Comparison of ENCODE assay signal across 8 mouse cellular contexts in genomic region chr2:158258781-158259180, GRCm38 (mm10). TPM values are rescaled to one million over a fixed set of nuclear protein-coding genes. Genes with fewer than 3 reads are reported as not detected.
A peak's percentile ranks its signal among the peaks of the same experiment; 100 is the strongest.
DNase-seq lines count a peak whose midpoint lies in the region; ATAC-seq and TF ChIP-seq lines count a peak whose summit lies in the region.

No protein-coding gene starts in this region.

- whole genome bisulfite sequencing in heart, embryonic 10.5 days, result 12% methylated on average over 12 of the region's 12 CpGs
- WGBS in lung, postnatal 0 days, result 16% methylated on average over 12 of the region's 12 CpGs

- 0 out of 2 replicates have a peak overlapping the region, but pooled peaks have one; percentile 22 for H3K9ac ChIP-seq in ES-Bruce4 (ENCODE audit: low read depth, poor library complexity, severe bottlenecking)
- no peak overlapping the region for H3K9ac ChIP-seq in lung, postnatal 0 days (replicated peaks; ENCODE audit: low read depth)

- no peaks in the 10 kb centered on the region for H3K9me3 ChIP-seq in ES-Bruce4 (replicated peaks; ENCODE audit: control insufficient read depth, insufficient read depth, low read length, poor library complexity, severe bottlenecking)
- no peaks in the 10 kb centered on the region for H3K9me3 ChIP-seq in heart, embryonic 10.5 days
- H3K9me3 ChIP-seq in lung, postnatal 0 days (ENCODE audit: low read length), result no peaks in the 10 kb centered on the region

- H3K27ac ChIP-seq in ES-Bruce4 (ENCODE audit: insufficient read depth, low read length), result no peak overlapping the region
- no peak overlapping the region for H3K27ac ChIP-seq in cortical plate, adult 2 months (ENCODE audit: insufficient read depth, low read length)
- no peak overlapping the region for H3K27ac ChIP-seq in heart, embryonic 10.5 days
- no peak overlapping the region for H3K27ac ChIP-seq in lung, postnatal 0 days (ENCODE audit: low read length)

- no peak for TF ChIP-seq POLR2A in ES-Bruce4 (IDR thresholded peaks at IDR 0.05; ENCODE audit: insufficient read depth, low read length)
- TF ChIP-seq POLR2A in cortical plate, adult 2 months (IDR thresholded peaks at IDR 0.05; ENCODE audit: extremely low read depth, insufficient read depth, low read length), result no peak

- no peak overlapping the region for H3K4me2 ChIP-seq in lung, postnatal 0 days (replicated peaks; ENCODE audit: low read depth, low read length)

- TF ChIP-seq EP300 in ES-Bruce4 (IDR thresholded peaks at IDR 0.05; ENCODE audit: insufficient read depth, low read depth, low read length), result no peak
- no peak for TF ChIP-seq EP300 in lung, postnatal 0 days (IDR thresholded peaks at IDR 0.05)

- ATAC-seq in lung, postnatal 0 days, result peak; percentile 65

- no peaks in the 10 kb centered on the region for H3K36me3 ChIP-seq in ES-Bruce4 (ENCODE audit: control insufficient read depth, insufficient read depth, low read length, poor library complexity, severe bottlenecking)
- H3K36me3 ChIP-seq in heart, embryonic 10.5 days, result no peaks in the 10 kb centered on the region
- H3K36me3 ChIP-seq in lung, postnatal 0 days (ENCODE audit: insufficient read depth, low read length), result no peaks in the 10 kb centered on the region

- no peaks in the 10 kb centered on the region for H3K27me3 ChIP-seq in ES-Bruce4 (ENCODE audit: control insufficient read depth, insufficient read depth, low read length, poor library complexity, severe bottlenecking)
- peaks cover 33% of the 10 kb centered on the region for H3K27me3 ChIP-seq in heart, embryonic 10.5 days (ENCODE audit: insufficient read depth, poor library complexity, severe bottlenecking)
- no peaks in the 10 kb centered on the region for H3K27me3 ChIP-seq in lung, postnatal 0 days (replicated peaks; ENCODE audit: insufficient read depth, low read length)

- peak overlapping the region; percentile 20; the same call in 1 of the 2 replicates for H3K4me3 ChIP-seq in ES-Bruce4 (ENCODE audit: low read depth, low read length)
- H3K4me3 ChIP-seq in cortical plate, adult 2 months (ENCODE audit: insufficient read depth, low read length), result no peak overlapping the region
- no peak overlapping the region for H3K4me3 ChIP-seq in heart, embryonic 10.5 days
- no peak overlapping the region for H3K4me3 ChIP-seq in lung, postnatal 0 days (ENCODE audit: low read depth, low read length)

- peak; percentile 84 for TF ChIP-seq CTCF in ES-Bruce4 (IDR thresholded peaks at IDR 0.05; ENCODE audit: low read depth, low read length)
- peak; percentile 58 for TF ChIP-seq CTCF in cortical plate, adult 2 months (IDR thresholded peaks at IDR 0.05; ENCODE audit: extremely low read depth, insufficient read depth, low read length)
- peak; percentile 86 for TF ChIP-seq CTCF in lung, postnatal 0 days (IDR thresholded peaks at IDR 0.05)

- H3K4me1 ChIP-seq in ES-Bruce4 (ENCODE audit: control insufficient read depth, insufficient read depth, low read length), result no peaks in the 10 kb centered on the region
- H3K4me1 ChIP-seq in cortical plate, adult 2 months (ENCODE audit: control insufficient read depth, insufficient read depth, low read length), result no peaks in the 10 kb centered on the region
- H3K4me1 ChIP-seq in heart, embryonic 10.5 days, result peaks cover 30% of the 10 kb centered on the region
- no peaks in the 10 kb centered on the region for H3K4me1 ChIP-seq in lung, postnatal 0 days (ENCODE audit: insufficient read depth, low read depth, low read length)

- peak; percentile 40 for DNase-seq in adipocyte (ENCODE audit: low spot score)
- DNase-seq in heart, embryonic 10.5 days (ENCODE audit: low spot score), result peak; percentile 84
- DNase-seq in kidney, postnatal 14 days, result peak; percentile 79
- DNase-seq in lung, postnatal 0 days (ENCODE audit: low spot score), result peak; percentile 68
- peak; percentile 27 for DNase-seq in right cerebral cortex, postnatal 25 days
- DNase-seq in yolk sac, embryonic 10.5 days (ENCODE audit: low spot score), result peak; percentile 58

RNA-seq across cellular contexts. Expression of gene Bpi, which starts 0.9 kb away (rescaled TPM):
- not detected in 2 replicates for polyA plus RNA-seq in ES-Bruce4 (2011; ENCODE audit: insufficient read depth, insufficient read length, low read depth, missing spikeins)
- not detected in 2 replicates for polyA plus RNA-seq in cortical plate, adult 2 months (2012; rRNA removed)
- polyA plus RNA-seq in heart, embryonic 10.5 days (2016; fragmentation: Nextera tagmentation; extraction: Ambion mirVana), result not detected in 2 replicates
- polyA plus RNA-seq in lung, postnatal 0 days (2015; fragmentation: Nextera tagmentation; extraction: Ambion mirVana), result not detected in 2 replicates

RNA-seq across cellular contexts. Expression of gene D630003M21Rik, which starts 29.8 kb away (rescaled TPM):
- polyA plus RNA-seq in ES-Bruce4 (2011; ENCODE audit: insufficient read depth, insufficient read length, low read depth, missing spikeins), result 0.34 and 0.38 TPM in 2 replicates
- 3.9 and 4.3 TPM in 2 replicates for polyA plus RNA-seq in cortical plate, adult 2 months (2012; rRNA removed)
- polyA plus RNA-seq in heart, embryonic 10.5 days (2016; fragmentation: Nextera tagmentation; extraction: Ambion mirVana), result 0.73 and 0.91 TPM in 2 replicates
- polyA plus RNA-seq in lung, postnatal 0 days (2015; fragmentation: Nextera tagmentation; extraction: Ambion mirVana), result 0.85 and 0.87 TPM in 2 replicates

RNA-seq across cellular contexts. Expression of gene Lbp, which starts 47.5 kb away (rescaled TPM):
- polyA plus RNA-seq in ES-Bruce4 (2011; ENCODE audit: insufficient read depth, insufficient read length, low read depth, missing spikeins), result 0.43 and 0.46 TPM in 2 replicates
- polyA plus RNA-seq in cortical plate, adult 2 months (2012; rRNA removed), result 1.5 and 5.0 TPM in 2 replicates
- polyA plus RNA-seq in heart, embryonic 10.5 days (2016; fragmentation: Nextera tagmentation; extraction: Ambion mirVana), result 5.4 and 5.5 TPM in 2 replicates
- polyA plus RNA-seq in lung, postnatal 0 days (2015; fragmentation: Nextera tagmentation; extraction: Ambion mirVana), result 42.1 and 56.8 TPM in 2 replicates

Comparison
In these comparisons a context has a peak if more than half of its experiments do, and no peak if none do; other contexts are left out.
1. DNase-seq: peak in every context shown above with its lines; median percentile 84 in heart, embryonic 10.5 days; 79 in kidney, postnatal 14 days; 68 in lung, postnatal 0 days; 58 in yolk sac, embryonic 10.5 days; 40 in adipocyte; 27 in right cerebral cortex, postnatal 25 days.